Mouse (Mus musculus): ENCODE measurements around the gene Ttll3.

- no peak for TF ChIP-seq POLR2A (IDR thresholded peaks at IDR 0.05; ENCODE audit: insufficient read depth, low read length)
- TF ChIP-seq CTCF (IDR thresholded peaks at IDR 0.05; ENCODE audit: low read depth, low read length): no peak
Observed at GRCm38 (mm10) chr6:113344321-113344720, 44.7 kb upstream of the Ttll3 start.

Data from ES-Bruce4 (cell line).